Mouse (Mus musculus) left cerebral cortex, adult 2 months (tissue): ENCODE measurements around the gene Igf2bp1. TPM values are rescaled to one million over a fixed set of nuclear protein-coding genes. Genes with fewer than 3 reads are reported as not detected.
A peak's percentile ranks its signal among the peaks of the same experiment; 100 is the strongest.

Experiments used
- DNase-seq, 2 experiments: peaks; one replicate each; pipeline ENCODE4 v3.0.0; 2021 to 2022; ENCODE audit warnings: low spot score in 2 of 2, mixed read lengths in 1 of 2; ENCODE audit errors: extremely low spot score in 1 of 2
- H3K27ac ChIP-seq: fragments of 200-600 bp; 2 replicates; pipeline ENCODE4 v1.8.1; 2022
- H3K4me3 ChIP-seq: fragments of 200-600 bp; 2 replicates; pipeline ENCODE4 v1.8.1; 2022
- CTCF ChIP-seq: fragments of 200-600 bp; IDR thresholded peaks from 2 replicates; pipeline ENCODE4 v1.8.1; 2022; ENCODE audit warnings: antibody characterized with exemption, mild to moderate bottlenecking, moderate library complexity
- intact Hi-C: fragments of 180-260 bp; cut with DNase I; formaldehyde crosslinking; loops from one replicate; pipeline ENCODE4 v1.15.1; 2025
- total RNA-seq, 2 experiments: library from RNA; stranded (reverse); gene quantifications; 2 replicates each; pipeline ENCODE4 v1.2.3; 2021

The Igf2bp1 gene
- total RNA-seq, 2 experiments from 2014 or later: 0.23 to 0.45 TPM

DNA sequence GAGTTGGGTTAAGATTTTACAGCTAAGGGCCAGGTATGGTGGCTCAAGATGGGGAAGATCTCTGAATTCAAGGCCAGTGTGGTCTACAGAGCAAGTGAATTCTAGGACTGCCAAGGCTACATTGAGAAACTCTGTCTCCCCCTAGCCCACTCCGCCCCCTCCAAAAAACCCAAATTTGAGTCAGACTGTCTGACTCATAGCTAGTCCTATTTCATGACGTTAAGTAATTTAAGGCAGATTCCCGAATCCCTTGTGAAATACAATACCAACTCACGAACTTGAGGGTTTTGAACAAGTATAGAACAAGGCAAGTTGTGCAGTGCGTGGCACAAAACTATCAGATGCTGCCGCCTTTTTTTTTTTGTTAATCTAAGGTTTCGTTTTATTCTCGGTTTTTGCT is 28.4 kb upstream of the Igf2bp1 start:
- no peak overlapping the region; the same call in 1 of the 2 replicates for H3K27ac ChIP-seq
- DNase-seq: no peak
- peak overlapping the region; percentile 90 for H3K4me3 ChIP-seq
- TF ChIP-seq CTCF: no peak
- intact Hi-C loops: loop anchor here (2.0 to 5.0 kb wide), 3 partner anchors 31 to 207 kb away; partner anchors contain the start of gene Ube2z

DNA sequence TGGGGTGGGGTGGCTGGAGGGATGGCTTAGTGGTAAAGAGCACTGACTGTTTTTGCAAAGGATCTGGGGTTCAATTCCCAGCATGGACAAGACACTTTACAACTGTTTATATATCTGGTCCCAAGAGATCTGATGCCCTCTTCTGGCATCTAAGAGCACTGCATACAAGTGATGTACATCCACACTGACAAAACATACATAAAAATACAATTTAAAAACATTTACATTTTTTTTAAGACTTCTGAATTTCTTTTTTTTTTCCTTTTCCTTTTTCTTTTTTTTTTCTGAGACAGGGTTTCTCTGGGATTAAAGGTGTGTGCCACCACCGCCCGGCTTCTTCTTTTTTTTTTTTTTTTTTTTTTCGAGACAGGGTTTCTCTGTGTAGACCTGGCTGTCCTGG is 27.5 kb upstream of the Igf2bp1 start:
- TF ChIP-seq CTCF: peak; percentile 33
- H3K27ac ChIP-seq: no peak overlapping the region
- no peak for DNase-seq
- intact Hi-C loops: loop anchor here (5.0 kb wide), 2 partner anchors 156 to 206 kb away; no protein-coding TSS in a partner anchor
- H3K4me3 ChIP-seq: no peak overlapping the region

DNA sequence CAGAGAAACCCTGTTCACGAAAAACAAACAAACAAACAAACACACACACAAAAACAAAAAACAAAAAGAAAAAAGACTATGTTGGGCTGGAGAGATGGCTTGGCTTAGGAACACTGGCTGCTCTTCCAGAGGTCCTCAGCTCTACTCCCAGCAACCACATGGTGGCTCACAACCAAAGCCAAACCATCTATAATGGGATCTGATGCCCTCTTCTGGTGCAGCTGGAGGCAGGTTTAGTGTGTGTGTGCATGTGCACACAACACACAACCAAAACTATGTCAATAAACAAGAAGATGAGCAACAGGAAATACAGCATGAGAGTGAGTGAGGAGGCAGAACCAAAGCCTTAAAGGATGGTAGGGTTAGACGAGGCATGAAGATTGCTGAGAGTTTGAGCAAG is 26.0 kb upstream of the Igf2bp1 start:
- Histone ChIP-seq H3K27ac (no peak overlapping the region), H3K4me3 (no peak overlapping the region)
- TF ChIP-seq CTCF: no peak
- intact Hi-C loops: loop anchor here (5.0 kb wide), 2 partner anchors 154 to 204 kb away; no protein-coding TSS in a partner anchor
- DNase-seq: no peak

DNA sequence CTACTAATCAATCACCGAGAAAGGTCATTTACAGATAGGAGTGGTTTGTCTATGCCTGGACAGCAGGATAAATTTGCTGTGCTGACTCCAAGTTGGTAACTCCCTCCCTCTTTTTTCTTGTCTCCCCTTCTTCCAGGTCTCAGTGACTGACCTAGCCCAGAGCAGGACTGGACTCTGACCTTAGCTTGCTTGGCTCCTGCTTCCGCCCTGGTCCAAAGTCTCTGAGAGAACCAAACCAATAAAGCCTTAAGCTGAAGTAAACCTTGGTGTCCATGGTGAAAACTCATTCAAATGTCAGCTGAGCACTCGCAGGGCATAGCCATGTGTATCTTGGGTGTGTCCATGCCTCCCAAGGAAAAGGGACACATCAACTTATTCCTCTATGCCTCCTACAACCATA is 24.8 kb upstream of the Igf2bp1 start:
- TF ChIP-seq CTCF: no peak
- DNase-seq: no peak
- H3K27ac ChIP-seq: no peak overlapping the region
- intact Hi-C loops: loop anchor here (5.0 kb wide), 2 partner anchors 153 to 203 kb away; no protein-coding TSS in a partner anchor
- no peak overlapping the region for H3K4me3 ChIP-seq

DNA sequence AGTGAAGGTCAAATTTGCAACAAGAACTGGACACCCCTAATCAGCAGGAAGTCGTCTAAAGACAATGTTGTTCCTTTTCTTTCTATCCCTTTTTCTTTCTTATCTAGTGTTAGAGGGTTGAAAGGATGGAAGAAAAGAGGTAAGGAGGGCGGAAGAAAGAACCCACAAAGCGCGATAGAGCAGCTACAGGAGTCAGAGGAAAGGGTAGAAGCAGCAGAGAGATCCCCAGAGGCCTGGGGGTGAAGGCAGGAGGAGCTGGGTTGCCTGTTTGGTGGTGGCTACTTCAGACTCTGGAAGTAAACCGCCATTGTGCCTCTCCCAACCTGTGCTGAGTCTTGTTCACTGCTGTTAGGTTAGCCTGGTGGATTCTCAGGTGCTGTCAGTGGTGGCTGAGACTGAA is 22.4 kb upstream of the Igf2bp1 start:
- H3K4me3 ChIP-seq: no peak overlapping the region
- no peak for TF ChIP-seq CTCF
- H3K27ac ChIP-seq: no peak overlapping the region
- no peak for DNase-seq
- intact Hi-C loops: no loop called here

DNA sequence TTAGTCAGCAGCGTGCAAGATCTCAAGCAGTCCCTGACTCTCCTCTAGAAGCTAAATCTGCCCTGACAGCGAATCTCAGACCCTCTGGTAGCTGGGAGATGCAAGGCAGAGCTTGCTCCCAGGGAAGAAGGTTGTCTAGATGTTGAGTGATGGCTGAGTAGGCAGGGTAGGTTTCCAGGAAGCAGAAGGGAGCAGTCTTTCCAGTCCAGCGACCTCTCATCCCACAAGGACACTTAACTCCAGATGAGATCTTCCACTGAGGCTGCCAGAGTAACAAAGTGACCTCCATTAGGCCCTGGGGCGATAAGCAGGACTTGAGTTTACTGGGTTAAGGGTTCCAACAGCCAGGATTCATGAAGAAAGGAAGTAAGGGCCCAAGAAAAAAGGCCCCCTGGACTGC is 14.9 kb upstream of the Igf2bp1 start:
- intact Hi-C loops: no loop called here
- DNase-seq: no peak
- no peak for TF ChIP-seq CTCF
- no peak overlapping the region for H3K27ac ChIP-seq
- H3K4me3 ChIP-seq: no peak overlapping the region

DNA sequence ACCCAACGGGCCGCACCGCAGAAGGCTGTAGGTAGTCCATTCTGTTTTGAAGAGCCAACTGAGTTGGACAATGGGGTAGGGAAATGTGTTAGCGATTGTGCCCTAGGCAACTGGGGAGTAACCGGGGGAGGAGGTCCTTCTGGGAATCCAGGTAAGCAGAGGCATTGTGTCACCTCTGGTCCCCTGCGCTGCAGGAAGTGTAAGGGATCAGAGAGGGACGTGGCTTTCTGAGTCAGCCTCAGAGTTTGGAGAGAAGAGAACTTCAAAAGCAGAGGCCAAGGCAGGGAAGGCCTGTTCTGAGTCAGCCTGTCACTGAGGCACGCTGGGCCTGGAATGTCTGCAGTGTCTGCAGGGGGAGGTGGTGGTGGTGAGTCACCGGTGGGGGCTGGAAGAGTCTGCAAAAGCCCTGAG is 12.2 kb upstream of the Igf2bp1 start:
- TF ChIP-seq CTCF: no peak
- intact Hi-C loops: no loop called here
- no peak overlapping the region for H3K27ac ChIP-seq
- DNase-seq: peak; percentile 21 to 39
- no peak overlapping the region for H3K4me3 ChIP-seq

DNA sequence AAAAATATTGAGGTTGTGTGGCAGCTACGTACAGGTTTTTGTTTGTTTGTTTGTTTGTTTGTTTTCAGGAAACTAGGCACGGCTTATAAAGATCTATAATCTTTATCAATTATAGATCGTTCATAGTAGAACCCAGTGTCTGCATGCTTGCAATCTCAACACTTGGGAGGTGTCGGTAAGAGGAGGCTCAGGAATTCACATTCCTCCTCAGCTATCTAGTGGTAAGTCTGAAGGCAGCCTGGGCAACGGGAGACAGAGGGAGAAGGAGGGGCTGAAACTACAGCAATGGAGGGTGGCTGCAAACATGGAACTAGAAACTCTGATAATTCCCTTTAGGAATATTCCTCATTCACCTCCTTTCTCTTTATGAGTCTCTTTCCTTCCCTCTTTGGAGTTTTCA is 9.7 kb upstream of the Igf2bp1 start:
- TF ChIP-seq CTCF: no peak
- no peak overlapping the region for H3K27ac ChIP-seq
- DNase-seq: no peak
- no peak overlapping the region for H3K4me3 ChIP-seq
- intact Hi-C loops: no loop called here

DNA sequence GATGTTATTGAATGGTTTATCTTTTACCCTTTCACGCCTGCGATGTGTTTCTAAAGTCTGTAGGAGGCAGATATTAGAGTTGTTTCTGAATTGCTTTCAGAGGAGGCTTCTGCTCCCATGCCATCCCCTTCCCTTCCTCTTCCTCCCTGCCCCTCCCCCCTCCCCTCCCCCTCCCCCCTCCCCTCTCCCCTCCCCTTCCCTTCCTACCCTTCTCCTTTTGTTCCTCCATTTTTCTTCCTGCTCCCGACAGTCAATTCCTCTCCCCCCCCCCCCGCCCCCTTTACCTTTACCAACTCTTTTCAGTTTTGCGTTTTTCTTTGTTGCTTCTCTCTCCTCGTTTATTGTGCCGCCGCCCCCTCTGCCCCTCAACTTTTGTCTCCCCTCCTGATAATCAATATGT is 6.2 kb upstream of the Igf2bp1 start:
- H3K4me3 ChIP-seq: no peak overlapping the region
- no peak overlapping the region for H3K27ac ChIP-seq
- intact Hi-C loops: loop anchor here (5.0 kb wide), 3 partner anchors 170 to 340 kb away; partner anchors contain the start of gene Hoxb2
- DNase-seq: no peak
- TF ChIP-seq CTCF: no peak

DNA sequence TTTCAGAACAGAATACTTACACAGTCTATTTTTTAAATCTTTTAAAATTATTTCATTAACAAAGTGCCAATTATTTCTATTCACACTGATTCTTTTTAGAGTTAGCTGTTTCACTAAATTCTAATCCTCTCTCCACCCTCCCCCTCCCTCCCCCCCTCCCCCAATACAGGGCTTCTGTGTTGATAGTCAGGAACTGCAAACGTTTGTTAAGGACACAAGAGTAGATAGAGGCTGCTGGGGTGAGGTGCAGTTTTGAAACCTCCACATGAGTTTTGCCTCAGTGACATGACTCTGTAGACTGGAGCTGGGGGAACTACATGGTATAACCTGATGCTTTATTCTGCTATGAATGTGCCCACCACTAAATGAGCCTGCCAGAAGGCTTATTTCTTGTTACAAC is 3.1 kb upstream of the Igf2bp1 start:
- no peak for DNase-seq
- no peak for TF ChIP-seq CTCF
- no peak overlapping the region for H3K27ac ChIP-seq
- intact Hi-C loops: loop anchor here (5.0 to 10.0 kb wide), 4 partner anchors 193 to 864 kb away; partner anchors contain the start of genes Dlx4 and Hoxb4
- H3K4me3 ChIP-seq: no peak overlapping the region

DNA sequence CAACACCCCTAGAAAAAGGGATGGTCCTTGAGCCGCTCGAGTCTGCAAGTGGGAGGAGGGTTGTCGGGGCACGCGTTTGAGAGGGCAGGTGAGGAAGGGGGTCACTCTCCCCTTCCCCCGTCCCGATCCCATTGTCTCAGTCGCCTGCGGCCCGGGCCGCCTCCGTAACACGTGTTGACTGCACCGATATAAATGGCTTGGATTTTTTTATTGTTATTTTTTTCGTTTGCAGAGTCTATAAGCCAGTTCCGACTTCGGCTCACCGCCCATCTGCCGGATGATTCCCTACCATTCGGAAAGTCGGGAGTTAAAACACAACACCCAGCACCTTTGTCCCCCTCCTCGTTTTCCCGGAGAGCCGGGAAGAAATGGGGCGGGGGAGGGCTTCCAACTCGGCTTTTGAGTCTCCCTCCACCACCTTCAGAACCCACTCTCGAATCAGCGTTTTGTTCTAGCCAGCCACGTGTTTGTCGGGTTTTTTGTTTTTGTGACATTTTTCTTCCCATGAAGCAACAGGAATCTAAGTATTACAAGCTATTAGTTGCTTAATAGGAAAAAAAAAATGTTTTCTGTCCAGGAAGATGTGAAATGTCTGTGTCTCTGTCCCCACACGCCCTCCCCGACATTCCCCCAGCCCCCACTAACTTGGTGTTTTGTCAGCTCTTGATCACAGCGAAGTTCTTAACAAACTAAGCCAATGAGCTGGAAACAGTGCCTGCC is 1.9 kb upstream of the Igf2bp1 start:
- intact Hi-C loops: loop anchor here (5.0 to 10.0 kb wide), 4 partner anchors 195 to 863 kb away; partner anchors contain the start of genes Dlx4 and Hoxb4
- Histone ChIP-seq H3K4me3 (no peak overlapping the region), H3K27ac (no peak overlapping the region)
- TF ChIP-seq CTCF: no peak
- DNase-seq: no peak

DNA sequence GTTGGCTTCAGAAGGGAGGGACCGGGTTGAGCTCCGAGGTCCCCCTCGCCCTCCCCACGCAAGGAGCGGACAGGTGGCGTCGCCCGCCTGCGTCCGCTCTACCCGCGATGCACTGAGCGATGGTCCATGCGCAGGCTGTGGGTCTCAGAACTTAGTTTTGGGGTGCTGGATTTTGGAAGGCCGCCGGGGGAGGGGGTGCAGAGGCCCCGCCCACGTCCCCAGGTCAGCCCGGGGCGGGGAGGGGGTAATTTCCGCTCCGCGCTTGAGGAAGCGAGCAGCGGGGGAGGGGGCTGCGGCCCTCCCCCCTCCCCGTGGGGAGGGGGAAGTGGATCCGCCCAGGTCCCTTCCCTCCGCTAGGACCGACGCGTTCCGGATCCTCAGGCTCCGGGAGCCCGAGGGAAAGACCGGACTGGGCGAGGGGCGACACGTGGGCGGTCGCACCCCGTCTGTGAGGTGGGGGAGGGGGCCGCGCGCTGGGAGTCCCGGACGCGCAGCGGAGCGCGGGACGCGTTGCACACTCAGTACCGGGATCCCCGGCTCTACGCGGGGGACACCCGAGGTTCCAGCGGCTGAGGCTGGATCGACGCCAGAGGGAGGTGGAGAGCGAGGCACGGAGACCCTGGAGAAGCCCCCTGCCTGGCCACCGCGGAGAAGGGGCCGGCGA is 1.2 kb upstream of the Igf2bp1 start:
- intact Hi-C loops: loop anchor here (5.0 to 10.0 kb wide), 4 partner anchors 195 to 862 kb away; partner anchors contain the start of genes Dlx4 and Hoxb4
- TF ChIP-seq CTCF: no peak
- H3K27ac ChIP-seq: no peak overlapping the region
- H3K4me3 ChIP-seq: no peak overlapping the region
- DNase-seq: no peak
